Mouse (Mus musculus) gastrocnemius, adult 8-10 months (tissue): ENCODE measurements around the gene Acly. TPM values are rescaled to one million over a fixed set of nuclear protein-coding genes. Genes with fewer than 3 reads are reported as not detected.
A peak's percentile ranks its signal among the peaks of the same experiment; 100 is the strongest.

Experiments used
- DNase-seq, 2 experiments: peaks; one replicate each; pipeline ENCODE4 v3.0.0; 2022; ENCODE audit warnings: low spot score in 2 of 2
- total RNA-seq, 4 experiments: library from RNA; stranded (reverse); gene quantifications; 2 replicates each; pipeline ENCODE4 v1.2.4; 2022

Acly gene
- total RNA-seq = 1 to 10 TPM; 6.9 to 8.5 (median 8.0) TPM

DNA sequence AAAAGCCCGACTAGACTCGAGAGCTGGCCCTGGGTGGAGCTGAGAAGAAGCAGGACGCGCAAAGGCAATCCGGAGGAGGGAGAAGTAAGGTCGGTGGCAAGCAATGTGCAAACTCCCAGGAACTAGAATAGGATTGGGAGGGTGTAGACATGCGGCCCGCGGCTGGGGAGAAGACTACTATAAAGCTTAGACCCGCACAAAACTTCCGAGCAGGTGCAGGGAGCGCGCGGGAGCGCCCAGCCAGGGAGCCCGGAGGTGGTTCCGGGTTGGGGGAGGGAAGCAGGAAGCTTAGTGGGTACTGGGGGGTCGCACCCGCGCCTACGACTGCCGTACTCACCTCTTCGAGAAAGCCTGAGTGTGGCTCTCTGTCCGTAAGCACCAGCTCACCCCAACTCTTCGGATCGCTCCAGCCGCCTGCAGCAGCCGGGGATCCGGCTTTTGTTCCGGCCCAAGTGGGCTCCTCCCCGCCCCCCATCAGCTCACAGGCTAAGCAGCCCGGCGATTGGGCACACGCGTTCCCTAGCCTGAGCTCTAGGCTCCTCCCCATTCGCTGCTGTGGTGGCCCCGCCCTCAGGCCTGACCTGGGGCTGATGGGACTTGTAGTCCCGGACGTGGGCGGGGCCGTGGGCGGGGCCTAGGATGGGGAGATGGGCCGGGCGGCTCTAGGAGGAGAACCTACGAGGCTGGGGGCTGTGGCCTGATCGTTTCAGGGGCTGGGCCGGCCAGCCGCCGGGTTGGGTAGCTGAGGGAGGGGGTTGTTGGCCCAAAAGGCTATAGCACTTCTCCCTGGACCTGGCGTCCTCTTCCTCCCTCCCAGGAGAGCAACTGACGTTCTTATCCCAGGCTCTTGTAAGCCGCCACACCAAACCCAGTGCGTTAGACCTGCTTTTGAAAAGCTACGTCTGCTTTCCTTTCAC lies at the start of gene Acly:
Acly (minus strand) TSS at position 543 of the 917 bp plus-strand sequence.
- peak; percentile 98 to 99 for DNase-seq

DNA sequence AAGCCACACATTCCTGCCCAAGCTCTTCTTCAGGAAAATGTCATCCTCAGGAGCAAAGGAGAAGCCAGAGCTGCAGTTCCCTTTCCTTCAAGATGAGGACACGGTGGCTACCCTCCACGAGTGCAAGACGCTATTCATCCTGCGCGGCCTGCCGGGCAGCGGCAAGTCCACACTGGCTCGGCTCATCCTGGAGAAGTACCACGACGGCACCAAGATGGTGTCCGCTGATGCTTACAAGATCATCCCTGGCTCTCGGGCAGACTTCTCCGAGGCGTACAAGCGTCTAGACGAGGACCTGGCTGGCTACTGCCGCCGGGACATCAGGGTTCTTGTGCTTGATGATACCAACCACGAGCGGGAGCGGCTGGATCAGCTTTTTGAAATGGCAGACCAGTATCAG lies 48.5 kb upstream of the Acly start:
- no peak for DNase-seq

DNA sequence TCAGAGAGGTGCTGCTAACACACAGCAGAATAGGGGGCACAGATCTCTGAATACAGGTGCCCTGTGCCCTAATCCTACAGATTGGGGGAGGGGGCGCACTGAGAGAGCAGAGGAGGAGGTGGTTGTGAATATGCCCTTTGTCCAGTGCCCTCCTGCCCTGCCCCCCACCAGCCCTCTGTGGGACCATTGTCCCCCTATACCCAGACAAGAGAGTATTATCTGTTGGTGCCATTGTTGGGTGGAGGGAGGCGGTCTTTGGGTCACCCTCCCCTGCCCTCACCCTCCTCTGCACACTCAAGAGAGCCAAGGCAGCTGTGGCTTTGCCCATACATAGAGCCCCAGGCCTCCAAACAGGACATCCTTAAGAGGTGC lies 47.7 kb upstream of the Acly start:
- DNase-seq = no peak

DNA sequence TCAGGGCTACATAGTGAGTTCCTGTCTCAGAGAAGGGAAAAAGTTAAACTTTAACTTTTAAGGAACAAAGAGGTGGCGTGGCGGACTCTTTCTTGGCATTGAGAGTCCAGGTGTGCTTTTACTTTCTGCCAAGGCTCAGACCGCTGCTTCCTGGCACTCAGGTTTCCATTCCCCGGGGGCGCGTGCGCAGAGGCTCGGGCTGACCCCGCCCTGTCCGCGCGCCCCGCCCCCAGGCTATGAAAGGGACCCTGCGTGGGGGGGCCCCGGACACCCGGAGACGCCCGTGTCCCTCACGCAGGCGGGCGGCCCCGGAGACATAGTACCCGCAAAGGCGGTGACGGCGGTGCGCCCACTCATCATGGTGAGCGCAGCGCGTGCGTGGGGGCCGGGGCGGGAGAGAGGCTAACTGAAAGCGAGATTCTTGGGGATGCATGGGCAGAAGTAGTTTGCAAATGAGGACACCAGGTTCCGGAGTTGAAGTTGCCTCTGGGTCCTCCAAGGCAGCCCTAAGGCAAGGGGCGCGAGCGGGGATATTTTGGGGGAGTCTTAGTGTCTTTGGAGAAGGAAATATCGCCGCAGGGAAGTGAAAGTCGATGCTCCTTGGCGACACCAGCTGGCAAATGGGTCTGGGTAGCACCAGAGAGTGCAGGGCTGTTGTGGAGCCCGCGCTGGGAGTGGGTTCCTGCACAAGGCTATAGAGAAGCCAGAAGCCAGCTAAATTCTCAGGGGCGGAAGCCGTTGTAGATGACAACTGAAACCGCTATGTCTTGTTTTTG lies 47.1 kb upstream of the Acly start, which contains the start of gene Cnp:
Cnp (plus strand) TSS at position 197 of the 776 bp plus-strand sequence.
- peak; percentile 59 to 60 for DNase-seq

DNA sequence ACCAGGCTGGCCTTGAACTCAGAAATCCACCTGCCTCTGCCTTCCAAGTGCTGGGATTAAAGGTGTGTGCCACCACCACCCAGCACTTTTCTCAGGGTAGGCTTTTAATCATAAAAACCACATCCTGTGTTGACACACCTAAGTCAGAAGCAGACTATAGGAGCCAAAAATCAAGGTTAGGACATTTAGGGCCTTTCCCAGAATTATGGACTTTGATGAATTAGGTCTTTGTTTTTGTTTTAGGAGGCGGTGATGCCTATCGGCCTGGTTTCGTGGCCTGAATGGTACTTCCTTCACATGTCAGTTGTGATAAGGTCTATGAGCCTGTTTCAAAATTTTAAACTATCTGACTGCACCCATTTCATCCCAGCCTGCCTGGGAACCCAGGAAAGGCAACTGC lies 46.4 kb upstream of the Acly start:
- DNase-seq = no peak

DNA sequence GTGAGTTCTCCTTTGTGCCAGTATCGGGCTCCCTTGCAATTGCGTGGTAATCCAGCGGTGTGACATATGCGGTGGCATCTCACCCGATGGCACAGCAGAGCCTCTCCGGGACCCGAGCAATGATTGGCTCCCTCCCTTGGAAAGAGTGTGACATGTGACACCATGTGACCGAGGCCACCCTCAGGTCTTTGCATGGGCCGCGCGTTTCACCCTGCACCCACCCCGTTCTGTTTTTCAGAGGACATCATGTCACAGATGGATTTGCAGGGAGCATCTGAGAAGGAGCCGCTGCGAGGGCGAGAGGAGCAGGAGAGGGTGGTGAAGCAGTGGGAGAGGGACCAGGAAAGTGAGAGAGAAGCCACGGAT lies 43.4 kb upstream of the Acly start:
- DNase-seq = no peak

DNA sequence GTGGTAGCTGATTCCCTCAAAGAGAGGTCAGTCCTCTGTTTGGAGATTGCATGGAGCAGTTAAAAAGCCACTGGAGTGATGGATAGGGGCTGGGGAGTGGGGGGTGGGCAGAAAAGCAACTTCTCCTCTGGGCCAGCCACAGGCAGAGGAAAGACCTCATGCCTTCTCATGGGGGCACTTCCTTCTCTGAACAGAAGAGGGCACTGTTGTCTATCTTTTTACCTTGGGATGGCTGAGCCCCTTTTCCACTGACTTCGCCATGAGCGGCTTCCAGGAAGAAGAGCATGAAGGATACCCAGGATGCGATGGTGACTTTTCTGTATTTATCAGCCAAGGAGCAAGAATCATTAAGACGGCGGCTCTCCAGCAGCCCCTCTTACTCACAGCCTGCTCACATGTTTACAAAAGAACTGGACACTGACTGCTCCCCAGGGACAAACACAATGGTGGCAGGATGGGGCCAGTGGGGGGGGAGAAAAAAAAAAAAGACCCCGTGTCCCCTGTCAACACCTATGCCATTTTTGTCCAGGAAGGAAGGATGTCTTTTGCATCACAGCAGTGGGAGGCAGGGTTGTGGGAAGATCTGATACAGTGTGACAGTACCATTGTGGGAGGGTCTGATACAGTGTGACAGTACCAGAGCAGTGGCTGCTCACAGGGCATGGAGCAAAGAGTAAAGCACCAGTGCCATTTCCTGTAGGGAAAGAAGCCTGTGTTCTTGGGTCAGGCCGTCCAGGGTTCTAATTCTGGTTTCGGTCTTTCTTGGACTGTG lies 42.8 kb upstream of the Acly start:
- peak; percentile 43 to 62 for DNase-seq

DNA sequence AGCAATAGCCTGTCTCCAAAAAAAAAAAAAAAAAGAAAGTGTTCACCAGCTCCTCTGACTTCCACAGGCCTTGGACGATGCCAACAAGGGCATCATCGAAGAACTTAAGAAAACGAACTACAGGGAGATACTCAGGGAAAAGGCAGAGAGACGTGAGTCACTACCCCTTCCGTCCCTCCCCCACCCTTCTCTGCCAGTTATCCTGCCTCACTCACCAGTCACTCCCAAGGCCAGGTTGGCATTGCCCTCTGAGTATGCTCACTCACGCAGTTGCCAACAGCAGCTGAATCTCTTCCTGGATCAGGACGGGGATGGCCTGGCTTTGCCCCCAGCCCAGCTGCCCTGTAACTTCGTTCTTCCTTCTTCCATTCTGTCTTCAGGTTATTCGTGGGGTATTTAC lies 42.0 kb upstream of the Acly start:
- no peak for DNase-seq

DNA sequence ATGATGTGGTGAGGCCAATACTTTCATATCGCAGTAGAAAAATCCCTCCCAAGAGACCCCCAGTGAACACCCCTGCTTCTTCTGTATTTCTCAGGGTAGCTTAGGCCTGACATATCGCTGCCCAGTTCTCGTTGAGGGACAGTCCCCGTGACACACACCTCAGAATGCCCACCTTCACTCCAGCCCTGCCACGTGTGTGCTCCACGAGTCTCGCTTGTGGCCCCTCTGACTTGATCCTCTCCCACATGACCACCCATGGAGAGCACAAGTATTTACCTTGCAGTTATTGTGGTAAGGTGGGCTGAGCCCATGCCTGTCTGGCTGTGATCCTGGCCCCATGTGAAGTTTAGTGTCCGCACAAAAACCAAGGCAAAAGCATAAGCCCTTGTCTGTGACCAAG lies 40.9 kb upstream of the Acly start:
- no peak for DNase-seq

DNA sequence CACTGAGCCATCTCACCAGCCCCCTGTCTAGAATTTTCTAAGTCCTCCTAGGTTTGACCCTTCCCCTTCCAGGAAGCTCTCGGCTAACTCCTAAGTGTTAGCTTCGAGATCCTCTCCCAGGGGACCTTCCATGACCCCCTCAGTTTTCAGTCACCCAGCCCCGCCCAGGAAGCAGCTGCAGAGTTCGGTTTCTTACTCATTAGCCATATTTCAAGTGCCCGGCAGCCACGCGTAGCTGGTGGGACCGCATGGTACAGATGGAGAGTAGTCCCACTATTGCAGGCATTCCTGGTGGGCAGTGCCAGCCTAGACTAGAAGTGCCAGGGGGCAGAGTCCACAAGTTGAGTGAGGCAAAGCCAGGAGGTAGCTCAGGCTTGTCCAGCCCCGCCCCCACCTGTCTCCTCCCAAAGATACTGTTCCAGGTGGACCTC lies 40.0 kb upstream of the Acly start:
- DNase-seq = no peak

DNA sequence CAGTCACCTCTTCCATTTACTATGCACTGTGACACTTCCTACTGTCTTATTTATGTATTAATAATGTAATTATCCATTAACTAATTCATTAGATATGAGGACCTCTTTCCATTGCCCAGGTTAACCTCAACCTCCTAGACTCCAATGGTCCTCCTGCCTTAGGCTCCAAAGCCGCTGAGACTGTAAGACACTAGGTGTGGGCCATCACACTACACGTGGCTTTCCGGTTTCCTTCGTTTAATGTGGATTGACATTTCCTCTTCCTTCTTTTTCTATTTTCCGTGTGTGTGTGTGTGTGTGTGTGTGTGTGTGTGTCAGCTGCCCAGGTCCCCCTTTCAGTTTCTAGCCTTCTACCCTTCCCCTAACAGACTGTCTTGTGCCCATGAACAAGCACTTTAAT lies 39.4 kb upstream of the Acly start:
- DNase-seq = no peak

DNA sequence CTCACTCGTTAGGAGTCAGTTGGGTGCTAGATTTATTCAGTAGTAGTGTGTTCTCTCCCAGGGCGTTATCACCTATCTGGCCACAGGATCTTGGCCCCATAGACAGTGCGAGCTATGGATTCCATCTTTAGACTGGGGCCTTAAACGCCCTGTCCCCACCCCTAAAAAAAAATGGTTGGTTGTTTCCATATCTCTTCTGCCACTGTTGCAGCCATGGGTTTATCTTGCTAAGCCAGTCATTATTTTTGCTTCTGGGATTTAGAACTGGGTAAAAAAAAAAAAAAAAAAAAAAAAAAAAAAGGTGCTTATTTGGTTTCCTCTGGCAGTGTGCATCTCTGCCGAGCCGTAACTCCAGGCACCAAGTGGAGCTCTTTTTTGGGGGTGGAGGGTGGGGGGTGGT lies 36.9 kb upstream of the Acly start:
- no peak for DNase-seq

DNA sequence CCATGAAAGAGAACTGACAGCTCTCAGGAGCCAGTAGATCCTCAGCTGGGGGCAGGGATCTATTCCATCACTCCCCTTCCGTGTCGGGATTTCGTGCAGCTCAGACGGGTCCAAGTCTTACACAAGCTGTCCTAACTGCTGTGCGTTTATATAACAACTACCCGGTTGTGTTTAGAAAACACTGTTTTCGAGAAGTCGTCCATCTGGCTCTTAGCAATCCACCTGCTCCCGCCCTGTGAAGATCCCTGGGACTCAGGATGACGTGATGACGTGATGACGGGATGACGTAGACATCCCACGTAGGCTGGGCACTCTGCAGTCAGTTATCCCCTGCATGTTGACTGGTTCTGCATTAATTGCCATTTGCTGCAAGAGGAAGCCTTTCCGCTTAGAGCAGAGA lies 36.5 kb upstream of the Acly start:
- DNase-seq = no peak

DNA sequence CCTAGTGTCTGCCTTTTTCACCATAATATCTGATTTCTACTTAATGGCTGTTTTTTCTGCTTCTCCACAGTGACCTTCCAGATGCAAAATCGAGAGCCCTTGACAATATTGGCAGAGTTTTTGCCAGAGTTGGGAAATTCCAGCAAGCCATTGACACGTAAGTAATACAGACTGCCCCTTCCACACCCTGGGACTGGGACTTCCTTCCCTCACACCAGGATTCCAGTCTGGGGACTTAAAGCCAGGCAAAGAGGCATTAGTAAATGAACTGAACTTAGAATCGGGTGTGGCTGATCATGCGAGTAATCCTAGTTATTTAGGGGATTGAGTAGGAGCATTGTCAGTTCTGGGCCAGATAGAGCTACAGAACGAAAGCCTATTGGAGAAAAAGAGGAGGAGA lies 33.9 kb upstream of the Acly start:
- DNase-seq = no peak

DNA sequence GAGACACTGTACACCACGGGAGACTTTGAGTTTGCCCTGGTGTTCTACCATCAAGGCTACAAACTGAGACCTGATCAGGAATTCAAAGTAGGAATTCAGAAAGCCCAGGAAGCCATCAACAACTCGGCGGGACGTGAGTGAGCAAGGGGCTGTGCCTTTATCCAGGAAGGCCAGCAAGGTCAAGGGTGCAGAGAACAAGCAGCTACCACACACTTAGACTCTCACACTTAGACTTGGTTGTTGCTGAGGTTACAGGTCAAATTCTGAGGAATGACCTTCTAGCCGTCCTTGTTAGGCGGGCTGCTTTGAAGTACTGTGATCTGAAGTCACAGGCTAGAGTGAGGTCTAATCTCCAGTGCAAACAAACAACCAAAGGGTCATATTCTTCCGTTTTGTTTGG lies 31.7 kb upstream of the Acly start:
- no peak for DNase-seq

DNA sequence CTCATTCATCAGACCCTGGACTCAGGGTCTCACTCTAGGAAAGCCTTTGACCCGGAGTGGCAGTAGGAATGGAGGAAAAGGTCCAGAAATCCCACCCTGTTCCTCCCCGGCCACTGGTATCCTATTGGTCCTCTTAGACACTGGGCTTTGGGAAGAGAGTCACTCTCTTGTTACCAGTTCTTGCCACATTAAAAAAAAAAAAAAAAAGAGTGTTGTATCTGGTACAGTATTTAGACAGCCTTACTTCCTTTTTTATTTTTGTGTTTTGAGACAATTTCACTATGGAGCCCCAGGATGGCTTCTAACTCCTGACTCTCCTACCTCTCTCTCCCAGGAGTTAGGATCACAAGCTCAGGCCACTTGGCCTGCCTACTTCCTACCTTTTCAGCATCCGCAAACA lies 29.8 kb upstream of the Acly start:
- no peak for DNase-seq

DNA sequence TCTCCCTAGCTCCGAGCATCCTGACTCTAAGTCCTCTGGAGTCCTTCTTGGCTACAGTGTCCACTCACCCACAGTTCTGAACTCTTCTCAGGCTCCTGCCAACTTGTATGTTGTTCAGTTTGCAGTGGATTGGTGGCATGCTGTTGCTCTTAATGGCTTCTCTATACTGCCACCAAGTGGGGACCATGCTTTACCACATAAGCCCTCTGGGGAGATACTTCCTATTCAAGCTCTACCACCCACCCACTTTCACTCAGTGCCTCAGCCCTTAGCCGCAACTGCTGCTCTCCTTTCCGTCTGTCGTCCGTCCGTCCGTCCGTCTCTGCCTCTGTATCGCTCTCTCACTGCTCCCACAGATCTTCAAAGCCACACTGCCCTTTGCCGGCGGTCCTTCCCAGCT lies 27.8 kb upstream of the Acly start:
- DNase-seq = peak; percentile 16 to 23

DNA sequence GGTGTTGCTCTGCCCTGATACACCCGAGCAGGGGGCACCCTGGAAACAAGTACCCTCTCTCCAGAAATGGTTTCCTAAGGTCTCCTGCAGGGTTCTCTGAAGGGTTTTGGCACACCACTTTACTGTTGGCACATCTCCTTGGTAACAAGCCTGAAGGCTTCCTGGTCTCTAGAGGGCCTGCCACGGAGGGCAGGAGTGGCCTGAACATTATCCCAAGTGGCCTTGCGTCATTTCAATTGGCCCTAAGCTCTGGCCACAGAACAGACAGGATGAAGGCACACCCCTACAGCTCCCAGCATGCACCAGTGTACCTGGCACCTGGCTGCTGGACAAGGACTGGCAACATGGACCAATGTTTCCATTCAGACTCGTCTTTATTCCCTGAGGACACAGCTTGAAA lies 25.0 kb upstream of the Acly start:
- DNase-seq = no peak

DNA sequence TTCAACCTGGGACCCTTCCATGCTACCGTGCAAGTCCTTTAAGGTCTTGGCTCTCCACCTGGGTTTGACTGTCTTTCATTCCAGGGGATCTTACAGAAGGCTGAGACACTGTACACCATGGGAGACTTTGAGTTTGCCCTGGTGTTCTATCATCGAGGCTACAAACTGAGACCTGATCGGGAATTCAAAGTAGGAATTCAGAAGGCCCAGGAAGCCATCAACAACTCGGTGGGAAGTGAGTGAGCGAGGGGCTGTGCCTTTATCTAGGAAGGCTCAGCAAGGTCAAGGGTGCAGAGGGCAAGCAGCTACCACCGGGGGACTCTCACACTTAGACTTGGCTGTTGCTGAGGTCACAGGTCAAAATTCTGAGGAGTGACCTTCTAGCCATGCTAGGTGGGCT lies 22.3 kb upstream of the Acly start:
- no peak for DNase-seq

DNA sequence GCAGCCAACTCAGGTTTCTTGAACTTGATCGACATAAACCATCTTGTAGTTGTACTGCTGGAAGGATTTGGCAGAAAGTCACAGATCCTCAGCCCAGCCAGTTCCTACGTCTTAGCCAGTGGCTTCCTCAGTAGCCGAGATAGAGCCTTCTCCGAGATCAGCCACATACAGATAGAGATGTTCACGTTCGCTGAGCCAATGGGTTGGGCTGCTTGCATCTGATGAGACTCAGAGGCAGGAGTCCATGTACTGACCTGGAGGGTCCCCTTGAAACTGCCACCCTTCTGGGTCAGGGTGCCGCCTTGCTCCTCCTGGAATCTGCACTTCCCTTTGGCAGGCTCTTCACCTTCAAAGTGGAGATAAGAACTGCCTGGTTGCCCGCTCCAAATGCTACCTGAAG lies 21.7 kb upstream of the Acly start:
- DNase-seq = no peak

DNA sequence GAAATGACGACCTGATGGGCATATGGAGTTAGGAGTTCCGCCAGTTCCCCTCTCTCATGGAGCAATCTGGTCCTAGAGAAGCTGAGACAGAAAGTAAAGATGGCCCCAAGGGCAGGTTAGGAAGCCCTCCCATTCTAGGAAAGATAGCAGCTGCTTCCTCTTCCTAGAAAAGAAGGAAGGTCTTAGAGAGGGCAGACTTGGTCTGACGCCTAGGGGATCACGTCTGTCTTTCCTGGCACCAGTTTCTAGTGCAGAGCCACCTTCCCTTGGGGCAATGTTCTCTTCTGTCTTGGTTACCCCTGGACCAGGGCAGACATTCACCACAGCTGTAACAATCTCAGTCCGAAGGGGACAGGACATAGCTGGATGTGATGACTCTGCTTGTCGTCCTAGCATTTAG lies 20.3 kb upstream of the Acly start:
- no peak for DNase-seq

DNA sequence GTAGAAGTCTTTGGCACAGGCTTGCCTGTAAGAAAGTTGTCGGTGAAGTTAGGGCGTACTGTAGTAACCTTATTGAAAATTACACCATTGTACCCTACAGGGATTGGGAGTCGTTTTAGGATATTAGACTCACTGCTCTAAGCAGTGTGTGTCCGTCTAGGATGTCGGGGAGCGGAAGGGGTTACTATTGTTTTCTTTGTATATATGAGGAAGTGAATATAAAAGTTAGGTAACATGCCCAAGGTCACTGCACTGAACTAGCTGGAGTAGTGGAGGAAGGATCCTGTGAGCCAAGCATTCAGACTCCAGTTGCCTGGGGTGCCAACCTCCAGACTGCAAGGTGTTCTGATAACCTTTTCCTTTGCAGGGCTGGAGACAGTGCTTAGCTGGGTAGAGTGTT lies 19.2 kb upstream of the Acly start:
- DNase-seq = no peak
